Mouse (Mus musculus) liver, embryonic 14.5 days (tissue): ENCODE data around the gene Adam6b.

Experiments used
- CTCF ChIP-seq: IDR thresholded peaks from 2 replicates; pipeline ENCODE4 v1.5.1; 2016; ENCODE audit warnings: antibody characterized with exemption, low read depth, control low read depth
- EP300 ChIP-seq: IDR thresholded peaks from 2 replicates; pipeline ENCODE4 v1.6.1; 2016; ENCODE audit warnings: antibody characterized with exemption, low read depth

DNA sequence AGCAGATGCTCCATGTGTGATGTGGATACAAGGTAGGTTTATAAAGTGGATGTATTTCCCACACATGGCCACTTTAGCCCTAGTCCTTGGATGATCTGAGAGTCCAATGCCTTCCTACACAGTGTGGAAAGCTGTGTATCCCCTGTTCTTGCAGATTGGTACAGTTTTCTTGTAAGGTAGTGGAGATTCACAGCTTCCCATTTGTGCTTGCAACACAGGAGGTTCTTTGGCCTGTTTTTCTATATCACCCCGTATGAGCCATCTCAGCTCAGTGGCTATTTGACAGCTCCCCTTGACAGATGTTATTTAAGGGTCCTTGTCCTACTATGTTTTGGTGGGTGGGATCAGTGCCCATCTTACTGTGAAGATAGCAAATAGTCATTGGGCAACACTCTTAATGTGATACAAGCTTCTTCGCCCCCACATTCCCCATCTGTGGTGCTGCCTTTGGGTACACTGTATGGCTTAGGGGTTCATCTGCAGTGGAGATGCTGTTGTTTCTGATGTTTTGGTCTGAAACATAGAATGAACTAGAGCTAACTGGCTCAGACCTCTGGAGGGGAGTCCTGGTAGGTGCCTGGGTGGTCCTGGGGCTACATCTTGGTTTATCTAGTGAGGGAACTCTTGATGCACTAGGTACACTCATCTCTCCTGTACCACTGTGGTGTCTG is 5.7 kb upstream of the Adam6b start:
- TF ChIP-seq CTCF: no peak
- TF ChIP-seq EP300: no peak
